Mouse (Mus musculus) B cell, adult (primary cell): ENCODE measurements around the gene Sstr2. TPM values are rescaled to one million over a fixed set of nuclear protein-coding genes. Genes with fewer than 3 reads are reported as not detected.

Experiments used
- total RNA-seq: library from RNA; stranded (reverse); gene quantifications from 4 replicates; pipeline ENCODE4 v1.2.4, GENCODE M21; 2023; ENCODE audit not compliant: inconsistent age

Sstr2 gene
- not detected in 4 replicates for total RNA-seq

GRCm38 (mm10) chr11:113618672-113619419 is at the start of gene Sstr2:
Gene Sstr2, plus strand, starts transcription at chr11:113619342.

GRCm38 (mm10) chr11:113648690-113649352 is 29.7 kb downstream of the Sstr2 start, which contains the start of gene Cog1:
Gene Cog1, plus strand, starts transcription at chr11:113649169.

GRCm38 (mm10) chr11:113649353-113650210 is 30.4 kb downstream of the Sstr2 start, which contains the start of gene Slc39a11:
Gene Slc39a11, minus strand, starts transcription at chr11:113650079.

Other genes starting within 250 kb of the Sstr2 start
- 40.9 to 44.7 TPM (median 42.9 TPM) in 4 replicates for gene Cog1, start 29.8 kb downstream of the Sstr2 start, total RNA-seq
- 4.4 to 6.9 TPM (median 5.5 TPM) in 4 replicates for gene Slc39a11, start 30.7 kb downstream of the Sstr2 start, total RNA-seq
- 20.4 to 23.5 TPM (median 20.9 TPM) in 4 replicates for gene Fam104a, start 64.8 kb downstream of the Sstr2 start, total RNA-seq
- 15.8 to 21.4 TPM (median 18.8 TPM) in 4 replicates for gene D11Wsu47e, start 65.1 kb downstream of the Sstr2 start, total RNA-seq
- gene Cpsf4l, start 90.7 kb downstream of the Sstr2 start, total RNA-seq = not detected in 4 replicates
- 2.5 to 4.0 TPM (median 3.6 TPM) in 4 replicates for gene Cdc42ep4, start 132.5 kb downstream of the Sstr2 start, total RNA-seq